In genomic region chr2:174112931-174113330, GRCm38 (mm10) we compare ENCODE assay signal across 16 mouse cellular contexts.
"Had no signal": no experiment of that assay in that cellular context is flagged by ENCODE, and none has a peak within 500 bp of the region (broad histone marks: within the 10 kb centered on the region; RNA-seq: fewer than 3 reads in every experiment).

No protein-coding gene starts in this region.

- DNase-seq: lung, adult 2 months; lung, postnatal 36 days; retina, postnatal 1 day; right cerebral cortex, postnatal 4 days; spleen, adult 18-20 months; thymus, adult 18-20 months; thymus, postnatal 14 days had no signal

- H3K9me3 ChIP-seq: intestine, embryonic 15.5 days; limb, embryonic 13.5 days; liver, embryonic 15.5 days; midbrain, embryonic 10.5 days; neural tube, embryonic 13.5 days had no signal

- H3K27ac ChIP-seq: intestine, embryonic 15.5 days; layer of hippocampus, adult 2 months; limb, embryonic 13.5 days; liver, embryonic 15.5 days; midbrain, embryonic 10.5 days; neural tube, embryonic 13.5 days had no signal

- H3K9ac ChIP-seq: intestine, embryonic 15.5 days; limb, embryonic 13.5 days; liver, embryonic 15.5 days; neural tube, embryonic 13.5 days had no signal

- H3K4me3 ChIP-seq: intestine, embryonic 15.5 days; layer of hippocampus, adult 2 months; limb, embryonic 13.5 days; liver, embryonic 15.5 days; midbrain, embryonic 10.5 days; neural tube, embryonic 13.5 days had no signal

- H3K4me2 ChIP-seq: intestine, embryonic 15.5 days; limb, embryonic 13.5 days; liver, embryonic 11.5 days; liver, embryonic 15.5 days; neural tube, embryonic 13.5 days had no signal

- H3K27me3 ChIP-seq: intestine, embryonic 15.5 days; limb, embryonic 13.5 days; liver, embryonic 15.5 days; neural tube, embryonic 13.5 days had no signal

- H3K36me3 ChIP-seq: neural tube, embryonic 13.5 days had no signal

- ATAC-seq: intestine, embryonic 15.5 days; lung, postnatal 0 days; midbrain, embryonic 16.5 days had no signal
